Mouse (Mus musculus): ENCODE data around the gene Snrnp70.
A peak's percentile ranks its signal among the peaks of the same experiment; 100 is the strongest.

Gene Snrnp70

GRCm38 (mm10) chr7:45395578-45396336, at the start of gene Snrnp70:
Gene Snrnp70 (minus strand): TSS chr7:45395742.
- DNase-seq (ENCODE audit: low read depth, low spot score): peak; percentile 100

- no peak for DNase-seq (ENCODE audit: low read depth, low spot score)
Measured at GRCm38 (mm10) chr7:45443526-45444420, 48.2 kb upstream of the Snrnp70 start.

GRCm38 (mm10) chr7:45437521-45438276, 42.2 kb upstream of the Snrnp70 start, which contains the start of gene Ruvbl2:
Gene Ruvbl2 (minus strand): TSS chr7:45438096.
- DNase-seq (ENCODE audit: low read depth, low spot score): peak; percentile 82

GRCm38 (mm10) chr7:45437046-45437445, 41.5 kb upstream of the Snrnp70 start:
- peak; percentile 77 for DNase-seq (ENCODE audit: low read depth, low spot score)

- DNase-seq (ENCODE audit: low read depth, low spot score): no peak
Measured at GRCm38 (mm10) chr7:45436444-45436843, 40.9 kb upstream of the Snrnp70 start.

GRCm38 (mm10) chr7:45435038-45435437, 39.5 kb upstream of the Snrnp70 start:
- DNase-seq (ENCODE audit: low read depth, low spot score): no peak

GRCm38 (mm10) chr7:45434203-45435015, 38.9 kb upstream of the Snrnp70 start, which contains the start of gene Gys1:
Gene Gys1 (plus strand): TSS chr7:45434844.
- peak; percentile 100 for DNase-seq (ENCODE audit: low read depth, low spot score)

- no peak for DNase-seq (ENCODE audit: low read depth, low spot score)
Measured at GRCm38 (mm10) chr7:45433835-45434202, 38.3 kb upstream of the Snrnp70 start.

- no peak for DNase-seq (ENCODE audit: low read depth, low spot score)
Measured at GRCm38 (mm10) chr7:45426556-45426955, 31.0 kb upstream of the Snrnp70 start.

GRCm38 (mm10) chr7:45421194-45421593, 25.7 kb upstream of the Snrnp70 start:
- DNase-seq (ENCODE audit: low read depth, low spot score): no peak

- no peak for DNase-seq (ENCODE audit: low read depth, low spot score)
Measured at GRCm38 (mm10) chr7:45420615-45420919, 25.0 kb upstream of the Snrnp70 start, which contains the start of gene Lhb. Gene Lhb (plus strand): TSS chr7:45420820.

GRCm38 (mm10) chr7:45419859-45420614, 24.5 kb upstream of the Snrnp70 start:
- peak; percentile 89 for DNase-seq (ENCODE audit: low read depth, low spot score)

GRCm38 (mm10) chr7:45417962-45418492, 22.5 kb upstream of the Snrnp70 start:
- no peak for DNase-seq (ENCODE audit: low read depth, low spot score)

- DNase-seq (ENCODE audit: low read depth, low spot score): no peak
Measured at GRCm38 (mm10) chr7:45415636-45416035, 20.1 kb upstream of the Snrnp70 start.

GRCm38 (mm10) chr7:45414740-45415224, 19.2 kb upstream of the Snrnp70 start:
- DNase-seq (ENCODE audit: low read depth, low spot score): no peak

GRCm38 (mm10) chr7:45413864-45414739, 18.6 kb upstream of the Snrnp70 start:
- DNase-seq (ENCODE audit: low read depth, low spot score): peak; percentile 43

- peak; percentile 76 for DNase-seq (ENCODE audit: low read depth, low spot score)
Measured at GRCm38 (mm10) chr7:45413113-45413863, 17.7 kb upstream of the Snrnp70 start, which contains the start of gene Ntf5. Gene Ntf5 (plus strand): TSS chr7:45413695.

GRCm38 (mm10) chr7:45412421-45412820, 16.9 kb upstream of the Snrnp70 start:
- DNase-seq (ENCODE audit: low read depth, low spot score): no peak
